Mouse (Mus musculus) left cerebral cortex, adult 6 months (tissue): ENCODE results near the gene Fbxo28. TPM values are rescaled to one million over a fixed set of nuclear protein-coding genes. Genes with fewer than 3 reads are reported as not detected.

ENCODE experiments used
- long read RNA-seq, 2 experiments: library from polyadenylated mRNA; unstranded; transcript quantifications; one replicate each; pipeline ENCODE4 v2.0.0; 2019 to 2020
- polyA plus RNA-seq: library from polyadenylated mRNA; unstranded; fragments of <200 nt; fragmentation: Nextera tagmentation; gene quantifications from 2 replicates; pipeline ENCODE4 v1.2.3, GENCODE M21; 2021

Gene Fbxo28
- 4.9 and 9.3 TPM in 2 replicates for polyA plus RNA-seq
- long read RNA-seq, experiment 1, full-length matches to known transcripts, result 36 of 61 reads
- long read RNA-seq, experiment 1, partial matches to known transcripts, result 2 of 61 reads
- long read RNA-seq, experiment 1, other reads (novel, unspliced or antisense), result 23 of 61 reads
- long read RNA-seq, experiment 2, full-length matches to known transcripts, result 2 of 15 reads
- long read RNA-seq, experiment 2, partial matches to known transcripts, result 1 of 15 reads
- long read RNA-seq, experiment 2, other reads (novel, unspliced or antisense), result 12 of 15 reads

GRCm38 (mm10) chr1:182340821-182341781 lies at the start of gene Fbxo28:
Gene Fbxo28, minus strand, starts transcription at chr1:182341629.

DNA sequence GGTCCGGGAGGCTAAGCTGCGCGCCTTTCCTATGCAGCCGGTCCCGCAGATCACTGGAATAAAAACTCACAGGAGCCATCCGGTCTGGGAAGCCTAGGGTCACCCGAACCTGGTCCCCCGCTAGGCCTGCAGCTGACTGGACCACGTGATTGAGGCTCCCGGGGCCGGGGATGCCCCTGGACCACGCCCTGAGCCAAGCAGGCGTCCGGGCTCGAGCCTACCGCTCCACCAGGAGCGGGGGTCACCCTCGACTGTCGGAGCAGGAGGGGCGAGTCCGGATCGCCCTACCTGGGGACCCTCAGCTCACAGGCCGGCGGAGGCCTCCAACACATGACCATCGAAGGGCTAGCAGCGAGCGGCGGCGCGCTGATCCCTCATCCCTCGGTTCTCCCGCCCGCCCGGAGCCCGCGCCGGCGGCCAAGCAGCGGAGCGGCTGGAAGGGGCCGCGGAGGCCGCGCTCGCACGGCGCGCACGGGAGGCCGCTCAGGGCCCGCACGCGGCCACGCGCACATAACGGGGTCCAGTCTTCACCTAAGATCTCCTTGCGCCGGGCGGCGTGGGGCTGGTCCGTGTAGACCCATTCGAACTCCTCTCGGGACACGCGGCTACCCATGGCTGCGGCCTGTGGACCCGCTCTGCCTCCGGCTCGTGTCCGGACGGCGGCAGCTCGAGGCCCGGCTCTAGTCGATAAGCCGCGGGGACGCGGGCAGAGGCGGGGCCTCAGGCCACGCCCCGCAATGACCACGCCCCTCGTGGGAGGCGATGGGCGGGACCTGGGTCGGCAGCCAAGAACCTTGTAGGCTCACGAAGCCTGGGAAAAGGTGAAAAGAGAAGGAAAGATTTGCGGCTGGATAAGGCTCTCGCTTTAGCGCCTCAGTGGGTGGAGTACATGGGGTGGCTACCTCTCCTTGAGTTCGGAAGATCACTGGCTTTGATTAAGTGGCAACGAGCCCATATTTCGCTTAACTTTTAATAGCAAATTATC lies 59.0 kb downstream of the Fbxo28 start, which contains the start of gene Degs1:
TSS of gene Degs1 (minus strand) at position 714 of the 985 bp plus-strand sequence.

Other genes with a start within 250 kb of the Fbxo28 start
- gene Srp9, start 216.9 kb downstream of the Fbxo28 start, polyA plus RNA-seq, result 270 and 319 TPM in 2 replicates
- not detected in 2 replicates for gene Vmn1r1, start 177.1 kb downstream of the Fbxo28 start, polyA plus RNA-seq
- gene Degs1, start 58.8 kb downstream of the Fbxo28 start, polyA plus RNA-seq, result 122 and 126 TPM in 2 replicates
- gene Trp53bp2, start 67.5 kb upstream of the Fbxo28 start, polyA plus RNA-seq, result 9.6 and 12.1 TPM in 2 replicates
- 25.1 and 35.4 TPM in 2 replicates for gene Capn2, start 176.0 kb upstream of the Fbxo28 start, polyA plus RNA-seq
- gene Capn8, start 223.4 kb upstream of the Fbxo28 start, polyA plus RNA-seq, result not detected in 2 replicates